Mouse (Mus musculus) spleen, adult 2 months (tissue): Measurements from ENCODE around the gene Cfap97d1. TPM values are rescaled to one million over a fixed set of nuclear protein-coding genes. Genes with fewer than 3 reads are reported as not detected.
"Not testable (repeated sequence)": the region's sequence is repeated elsewhere in the genome, so short reads cannot be mapped to it uniquely, and the experiment has no call there.

Experiments
- DNase-seq, 2 experiments: peaks; one replicate each; pipeline versions ENCODE4 v3.0.0 to v3.0.0-alpha.2; 2012 to 2021; ENCODE audit warnings: low spot score in 2 of 2, low read depth in 1 of 2
- H3K27ac ChIP-seq: fragments of 200-500 bp; 2 replicates; pipeline ENCODE4 v1.5.1; 2012; ENCODE audit warnings: low read length, inconsistent platforms; ENCODE audit not compliant: insufficient read depth
- H3K27me3 ChIP-seq: fragments of 200-500 bp; 2 replicates; pipeline ENCODE4 v1.6.1; 2012; ENCODE audit warnings: mild to moderate bottlenecking, moderate library complexity, low read length, inconsistent platforms; ENCODE audit not compliant: control insufficient read depth, insufficient read depth
- H3K36me3 ChIP-seq: fragments of 200-500 bp; 2 replicates; pipeline ENCODE4 v1.6.1; 2012; ENCODE audit warnings: mild to moderate bottlenecking, low read length, inconsistent platforms; ENCODE audit not compliant: control insufficient read depth, insufficient read depth
- H3K4me1 ChIP-seq: fragments of 200-500 bp; 2 replicates; pipeline ENCODE4 v1.6.1; 2011; ENCODE audit warnings: inconsistent platforms; ENCODE audit not compliant: control insufficient read depth, insufficient read depth, insufficient read length
- H3K4me3 ChIP-seq: fragments of 200-500 bp; 2 replicates; pipeline ENCODE4 v1.5.1; 2011; ENCODE audit warnings: mild to moderate bottlenecking, inconsistent platforms; ENCODE audit not compliant: insufficient read depth, insufficient read length; ENCODE audit errors: extremely low read depth
- CTCF ChIP-seq: fragments of 200-500 bp; IDR thresholded peaks from 2 replicates; pipeline ENCODE4 v1.5.1; 2011; ENCODE audit warnings: mild to moderate bottlenecking, inconsistent platforms; ENCODE audit not compliant: insufficient read depth, insufficient read length, insufficient replicate concordance; ENCODE audit errors: extremely low read depth
- POLR2A ChIP-seq: fragments of 200-500 bp; IDR thresholded peaks from 2 replicates; pipeline ENCODE4 v1.6.1; 2011; ENCODE audit warnings: low read depth, low read length, inconsistent platforms
- WGBS: fragments of 180-500 bp; shearing (Covaris S2); methylation state at CpG from one replicate; pipeline ENCODE4 v1.1.7; 2018; 5-methylcytosine and 5-hydroxymethylcytosine counted together
- polyA plus RNA-seq: library from polyadenylated mRNA; depleted of rRNA; stranded (reverse); fragments of >200 nt; gene quantifications from 2 replicates; pipeline ENCODE4 v1.2.3, GENCODE M21; 2012

Cfap97d1 gene
- polyA plus RNA-seq, 1 experiment, result not detected

DNA sequence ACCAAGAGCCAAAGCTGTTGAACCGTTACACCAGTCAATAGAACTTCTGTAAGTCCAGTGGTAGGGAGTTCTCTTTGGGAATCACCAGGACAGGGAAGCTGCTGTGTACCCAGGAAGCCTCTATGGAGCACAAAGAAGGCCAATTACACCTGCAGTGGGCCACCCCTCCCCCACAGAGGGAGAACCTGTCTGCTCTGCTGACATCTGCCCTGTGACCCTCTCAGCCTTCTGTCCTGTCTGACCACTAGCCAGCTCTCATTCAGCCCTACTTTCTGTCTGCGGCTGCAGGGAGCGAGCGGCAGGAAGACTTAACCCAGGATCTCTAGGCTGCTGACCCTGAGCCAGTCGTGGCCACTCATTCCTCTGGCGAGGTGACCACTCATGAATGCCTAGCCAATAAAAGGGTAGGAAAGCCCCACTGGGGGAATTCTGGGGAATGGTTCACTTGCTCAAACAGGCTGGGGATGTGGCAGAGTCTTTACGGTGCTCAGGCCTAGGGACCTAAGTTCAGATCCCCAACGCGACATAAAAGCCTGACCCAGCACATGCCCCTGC, 3.4 kb upstream of the Cfap97d1 start:
- WGBS, result 86% methylated on average over 9 of the region's 9 CpGs
- no peaks in the 10 kb centered on the region; the same call in 1 of the 2 replicates for H3K36me3 ChIP-seq
- no peak for DNase-seq
- no peaks in the 10 kb centered on the region for H3K27me3 ChIP-seq
- H3K27ac ChIP-seq, result no peak overlapping the region
- peaks cover 20% of the 10 kb centered on the region for H3K4me1 ChIP-seq
- H3K4me3 ChIP-seq, result no peak overlapping the region
- TF ChIP-seq POLR2A (no peak), CTCF (no peak)

DNA sequence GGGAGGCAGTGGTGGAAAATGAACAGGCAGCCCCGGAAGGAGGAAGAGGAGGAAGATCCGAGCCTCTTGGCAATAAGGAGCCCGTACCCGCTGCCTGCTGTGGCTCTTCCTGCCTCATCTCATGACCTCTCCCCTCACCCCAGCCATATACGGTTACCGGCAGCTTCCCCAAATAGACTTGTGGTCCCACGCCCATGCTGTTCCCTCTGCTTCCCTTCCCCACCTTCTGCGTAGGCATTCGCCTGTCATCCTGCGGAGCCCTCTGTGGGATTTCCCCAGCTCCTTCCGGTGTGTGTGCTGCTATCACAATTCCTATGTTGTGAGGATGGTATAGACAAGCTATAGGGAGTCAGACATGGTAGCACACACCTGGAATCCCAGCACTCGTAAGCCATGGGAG, 2.2 kb upstream of the Cfap97d1 start:
- 27% methylated on average over 12 of the region's 12 CpGs for WGBS
- Histone ChIP-seq H3K27ac (no peak overlapping the region), H3K36me3 (no peaks in the 10 kb centered on the region; the same call in 1 of the 2 replicates), H3K27me3 (no peaks in the 10 kb centered on the region), H3K4me3 (no peak overlapping the region), H3K4me1 (peaks cover 20% of the 10 kb centered on the region)
- DNase-seq, result no peak
- TF ChIP-seq POLR2A (no peak), CTCF (no peak)

DNA sequence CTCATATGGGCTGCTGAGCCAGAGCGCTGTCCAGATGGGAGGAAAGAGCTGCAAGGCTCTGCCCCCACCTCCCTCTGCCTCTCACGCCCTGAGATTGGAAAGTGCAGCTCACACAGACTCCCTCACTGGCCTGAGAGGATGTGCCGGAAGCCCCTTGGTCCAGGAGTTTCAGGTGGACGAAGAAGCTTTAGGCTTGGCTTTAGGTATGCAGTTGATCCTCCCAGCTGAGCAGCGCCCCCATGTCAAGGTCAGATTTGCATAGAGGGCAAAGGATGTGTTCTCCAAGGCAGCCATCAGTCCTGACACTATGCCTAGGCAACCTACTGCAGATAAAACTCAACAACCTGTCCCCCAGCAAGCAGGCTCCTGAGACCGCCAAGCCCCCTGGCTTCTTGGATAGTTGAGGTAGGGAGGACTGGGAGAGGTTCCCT, 1.1 kb upstream of the Cfap97d1 start:
- DNase-seq, result no peak
- Histone ChIP-seq H3K27ac (peak overlapping the region; percentile 48), H3K4me1 (peaks cover 20% of the 10 kb centered on the region), H3K4me3 (no peak overlapping the region), H3K27me3 (no peaks in the 10 kb centered on the region), H3K36me3 (no peaks in the 10 kb centered on the region; the same call in 1 of the 2 replicates)
- no peak for TF ChIP-seq CTCF
- TF ChIP-seq POLR2A, result no peak
- 68% methylated on average over 6 of the region's 6 CpGs for WGBS

DNA sequence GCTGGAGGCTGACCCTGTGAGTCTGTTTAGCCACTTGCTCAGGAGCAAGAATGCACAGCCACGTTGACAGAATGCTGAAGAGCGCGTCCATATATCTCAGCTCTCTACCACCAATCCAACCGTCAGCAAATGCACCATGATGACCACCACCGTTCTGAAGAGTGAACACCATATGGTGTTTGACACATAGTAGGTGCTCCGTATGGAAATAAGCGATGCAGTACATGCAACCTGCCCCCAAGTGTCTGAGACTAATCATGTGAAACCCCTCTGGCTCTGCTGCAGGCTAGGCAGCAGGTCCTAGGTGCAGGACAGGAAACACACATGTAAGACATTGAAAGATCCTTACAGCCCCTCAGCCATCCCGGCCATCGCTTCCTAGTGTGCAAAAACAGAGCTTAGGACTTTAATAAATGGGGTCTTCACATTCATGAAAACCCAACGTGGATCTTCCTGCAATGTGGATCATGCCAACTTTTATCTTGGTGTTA, 603 bp upstream of the Cfap97d1 start:
- TF ChIP-seq POLR2A (no peak), CTCF (no peak)
- Histone ChIP-seq H3K27ac (peak overlapping the region; percentile 48), H3K36me3 (no peaks in the 10 kb centered on the region; the same call in 1 of the 2 replicates), H3K27me3 (no peaks in the 10 kb centered on the region), H3K4me1 (peaks cover 20% of the 10 kb centered on the region), H3K4me3 (peak overlapping the region; percentile 12; the same call in 1 of the 2 replicates)
- DNase-seq, result no peak
- 51% methylated on average over 10 of the region's 10 CpGs for WGBS

DNA sequence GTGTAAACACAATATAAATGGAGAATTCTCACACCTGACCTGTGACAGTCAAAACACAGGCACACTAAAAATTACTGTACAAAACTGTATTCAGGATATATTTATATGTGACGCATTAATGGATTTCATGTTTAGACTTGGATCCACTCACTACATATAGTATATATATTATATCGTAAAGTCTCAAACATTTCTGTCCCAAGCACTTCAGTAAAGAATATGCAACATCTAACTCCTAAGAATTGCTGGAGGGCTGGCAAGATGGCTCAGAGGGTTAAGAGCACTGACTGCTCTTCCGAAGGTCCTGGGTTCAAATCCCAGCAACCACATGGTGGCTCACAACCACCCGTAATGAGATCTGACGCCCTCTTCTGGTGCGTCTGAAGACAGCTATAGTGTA, 1.4 kb downstream of the Cfap97d1 start:
- not testable (repeated sequence) for H3K27me3 ChIP-seq, DNase-seq

DNA sequence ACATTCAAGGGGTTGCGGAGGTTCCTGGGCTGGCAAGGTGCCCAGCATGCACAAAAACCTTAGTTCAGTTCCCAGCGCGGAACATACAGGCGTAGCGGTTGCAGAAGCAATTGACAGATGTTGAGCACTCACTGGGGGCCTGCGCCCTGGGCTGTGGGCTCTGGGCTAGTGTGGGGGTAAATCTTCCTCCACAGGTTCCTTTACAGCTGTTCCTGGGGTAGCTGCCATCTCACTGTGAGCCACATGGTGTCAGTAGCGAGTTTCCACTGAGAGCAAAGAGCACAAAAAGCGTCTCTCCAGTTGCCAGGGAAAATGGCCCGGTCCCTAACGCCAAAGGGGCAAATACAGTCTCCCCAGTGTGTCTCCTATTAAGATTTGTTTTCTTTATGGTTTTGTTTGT, 1.9 kb downstream of the Cfap97d1 start:
- Histone ChIP-seq H3K4me3 (no peak overlapping the region), H3K27ac (no peak overlapping the region), H3K36me3 (no peaks in the 10 kb centered on the region), H3K27me3 (0 out of 2 replicates have a peak, but pooled peaks cover 2% of the 10 kb centered on the region), H3K4me1 (peaks cover 20% of the 10 kb centered on the region)
- 2% methylated on average over 10 of the region's 10 CpGs for WGBS
- peak; percentile 46 to 69 for DNase-seq
- TF ChIP-seq POLR2A, result no peak
- peak; percentile 65; the same call in 1 of the 2 replicates for TF ChIP-seq CTCF

More for the DNA sequence above, 1.4 kb downstream of the Cfap97d1 start:
- not testable (repeated sequence) for H3K4me3 ChIP-seq, H3K36me3 ChIP-seq, H3K27ac ChIP-seq
- H3K4me1 ChIP-seq, result peaks cover 20% of the 10 kb centered on the region
- 56% methylated on average over 6 of the region's 6 CpGs for WGBS

DNA sequence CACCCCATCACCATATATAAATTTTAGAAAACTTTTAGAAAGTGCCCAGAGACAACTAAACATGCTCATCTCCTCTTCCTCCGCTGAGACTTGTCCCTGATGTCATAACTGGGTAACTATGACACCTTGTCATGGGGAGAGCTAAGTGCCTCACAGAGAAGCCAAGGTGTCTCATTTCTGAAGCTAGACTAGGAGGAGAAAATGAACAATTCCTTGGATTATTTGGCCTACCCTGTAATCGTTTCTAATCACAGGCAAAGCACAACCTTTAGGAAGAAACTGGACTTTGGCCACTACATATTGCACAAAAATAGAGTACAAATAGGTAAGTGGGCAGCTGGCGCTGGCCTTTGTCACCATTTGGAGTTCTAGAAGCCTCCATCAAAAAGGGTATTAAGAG, 2.8 kb downstream of the Cfap97d1 start, which contains the start of gene Dusp3:
Gene Dusp3, minus strand, starts transcription at position 101 of the 400 bp plus-strand sequence.
- WGBS, result 85% methylated on average over 3 of the region's 3 CpGs
- Histone ChIP-seq H3K36me3 (no peaks in the 10 kb centered on the region), H3K4me3 (no peak within 1 kb of the TSS), H3K27ac (no peak within 1 kb of the TSS), H3K27me3 (0 out of 2 replicates have a peak, but pooled peaks cover 2% of the 10 kb centered on the region), H3K4me1 (peaks cover 16% of the 10 kb centered on the region)
- TF ChIP-seq POLR2A (no peak), CTCF (no peak)
- DNase-seq, result no peak
